Mouse (Mus musculus): ENCODE data around the gene Lyve1.

- TF ChIP-seq CTCF (IDR thresholded peaks at IDR 0.05; ENCODE audit: insufficient read depth, low read depth, low read length) (no peak), POLR2A (IDR thresholded peaks at IDR 0.05; ENCODE audit: insufficient read depth, low read depth, low read length) (no peak)
These were observed 31.6 kb upstream of the Lyve1 start for GRCm38 (mm10) chr7:110894673-110895072.
